Mouse (Mus musculus) layer of hippocampus, postnatal 14 days (tissue): ENCODE measurements at regions not wholly inside any gene's neighbourhood (a gene's known extent, or its start where the extent isn't known, plus 50 kb on each side); places are given as distances from the start of the nearest gene placed in this dataset.

Experiments used
- DNase-seq, 2 experiments: peaks; one replicate each; pipeline ENCODE4 v3.0.0; 2021 to 2022; ENCODE audit warnings: low spot score in 2 of 2, mixed read lengths in 1 of 2

- no peak for DNase-seq
Observed at GRCm38 (mm10) chr1:183504103-183504841, 86.3 kb downstream of the Hhipl2 start.

- DNase-seq, result no peak
Observed at GRCm38 (mm10) chr1:183507893-183508292, 89.9 kb downstream of the Hhipl2 start.

- DNase-seq, result no peak
Observed at GRCm38 (mm10) chr1:183510759-183511158, 92.7 kb downstream of the Hhipl2 start.

GRCm38 (mm10) chr1:183513876-183514275 lies 95.9 kb downstream of the Hhipl2 start:
- DNase-seq, result no peak

GRCm38 (mm10) chr1:183514281-183514983 lies 96.4 kb downstream of the Hhipl2 start:
- no peak for DNase-seq

- no peak for DNase-seq
Observed at GRCm38 (mm10) chr1:183514984-183515287, 96.9 kb downstream of the Hhipl2 start.

- DNase-seq, result no peak
Observed at GRCm38 (mm10) chr1:183516167-183516566, 98.2 kb downstream of the Hhipl2 start.

- no peak for DNase-seq
Observed at GRCm38 (mm10) chr1:183517236-183517635, 99.2 kb downstream of the Hhipl2 start.

GRCm38 (mm10) chr1:183521569-183521968 lies 103.6 kb downstream of the Hhipl2 start:
- DNase-seq, result no peak

GRCm38 (mm10) chr1:183533386-183533785 lies 115.4 kb downstream of the Hhipl2 start:
- DNase-seq, result no peak

GRCm38 (mm10) chr1:183548752-183549387 lies 130.9 kb downstream of the Hhipl2 start:
- DNase-seq, result no peak

- no peak for DNase-seq
Observed at GRCm38 (mm10) chr1:183552617-183553016, 134.6 kb downstream of the Hhipl2 start.

GRCm38 (mm10) chr1:183553219-183553618 lies 135.2 kb downstream of the Hhipl2 start:
- no peak for DNase-seq

GRCm38 (mm10) chr1:183562853-183563252 lies 144.8 kb downstream of the Hhipl2 start:
- no peak for DNase-seq

- DNase-seq, result no peak
Observed at GRCm38 (mm10) chr1:183573621-183574585, 155.9 kb downstream of the Hhipl2 start.

- no peak for DNase-seq
Observed at GRCm38 (mm10) chr1:183584861-183585260, 166.8 kb downstream of the Hhipl2 start.

GRCm38 (mm10) chr1:183586406-183586805 lies 168.4 kb downstream of the Hhipl2 start:
- no peak for DNase-seq

- no peak for DNase-seq
Observed at GRCm38 (mm10) chr1:183595306-183595705, 177.3 kb downstream of the Hhipl2 start.

- no peak for DNase-seq
Observed at GRCm38 (mm10) chr1:183600466-183600865, 182.5 kb downstream of the Hhipl2 start.

GRCm38 (mm10) chr1:183611966-183612694 lies 194.1 kb downstream of the Hhipl2 start:
- no peak for DNase-seq
